Mouse (Mus musculus) midbrain, embryonic 13.5 days (tissue): ENCODE measurements around the gene Il18bp. TPM values are rescaled to one million over a fixed set of nuclear protein-coding genes. Genes with fewer than 3 reads are reported as not detected.
"Not testable (repeated sequence)": the region's sequence is repeated elsewhere in the genome, so short reads cannot be mapped to it uniquely, and the experiment has no call there.

ENCODE experiments used
- ATAC-seq: fragments of 200-750 bp; cut with Nextera tagmentation; 2 replicates; pipeline ENCODE4 v1.8.0; 2017; ENCODE audit warnings: mild to moderate bottlenecking, moderate TSS enrichment, moderate library complexity
- H3K27ac ChIP-seq: fragments of 300-500 bp; sonication (generic); 2 replicates; pipeline ENCODE4 v1.5.1; 2015; ENCODE audit warnings: inconsistent platforms, mild to moderate bottlenecking, moderate library complexity
- H3K27me3 ChIP-seq: fragments of 300-500 bp; sonication (generic); 2 replicates; pipeline ENCODE4 v1.6.1; 2015; ENCODE audit warnings: mild to moderate bottlenecking, inconsistent platforms
- H3K36me3 ChIP-seq: fragments of 300-500 bp; sonication (generic); 2 replicates; pipeline ENCODE4 v1.6.1; 2015; ENCODE audit warnings: mild to moderate bottlenecking, inconsistent platforms
- H3K4me1 ChIP-seq: fragments of 300-500 bp; sonication (generic); replicated peaks from 2 replicates; pipeline ENCODE4 v1.6.1; 2015; ENCODE audit warnings: inconsistent platforms
- H3K4me2 ChIP-seq: fragments of 300-500 bp; sonication (generic); replicated peaks from 2 replicates; pipeline ENCODE4 v1.6.1; 2015; ENCODE audit warnings: moderate library complexity, mild to moderate bottlenecking, inconsistent platforms
- H3K4me3 ChIP-seq: fragments of 300-500 bp; sonication (generic); replicated peaks from 2 replicates; pipeline ENCODE4 v1.5.1; 2015; ENCODE audit warnings: mild to moderate bottlenecking, inconsistent platforms
- H3K9ac ChIP-seq: fragments of 300-500 bp; sonication (generic); replicated peaks from 2 replicates; pipeline ENCODE4 v1.6.1; 2015; ENCODE audit warnings: mild to moderate bottlenecking, inconsistent platforms
- H3K9me3 ChIP-seq: fragments of 300-500 bp; sonication (generic); 2 replicates; pipeline ENCODE4 v1.6.1; 2016; ENCODE audit warnings: mild to moderate bottlenecking, inconsistent platforms
- WGBS: fragments of 180-500 bp; shearing (Covaris S2); methylation state at CpG from one replicate; pipeline ENCODE4 v1.1.7; 2015; 5-methylcytosine and 5-hydroxymethylcytosine counted together
- polyA plus RNA-seq: library from polyadenylated mRNA; unstranded; fragments of >200 nt; fragmentation: Nextera tagmentation; extraction: Ambion mirVana; gene quantifications from 2 replicates; pipeline ENCODE4 v1.2.1, GENCODE M21; 2015

Gene Il18bp
- polyA plus RNA-seq = 4.1 and 5.6 TPM in 2 replicates

GRCm38 (mm10) chr7:102018590-102018989, at the start of gene Il18bp:
TSS of gene Il18bp (minus strand) at chr7:102018690.
- Histone ChIP-seq H3K36me3 (peaks cover 96% of the 10 kb centered on the region), H3K4me3 (no peak within 1 kb of the TSS), H3K27ac (no peak within 1 kb of the TSS), H3K9ac (no peak within 1 kb of the TSS), H3K9me3 (no peaks in the 10 kb centered on the region), H3K27me3 (no peaks in the 10 kb centered on the region), H3K4me1 (no peaks in the 10 kb centered on the region), H3K4me2 (no peak within 1 kb of the TSS)
- ATAC-seq = no peak
- WGBS = 92% methylated on average over 3 of the region's 3 CpGs

GRCm38 (mm10) chr7:102066363-102066762, 47.9 kb upstream of the Il18bp start:
- H3K9me3 ChIP-seq = no peaks in the 10 kb centered on the region
- 83% methylated on average over 6 of the region's 6 CpGs for WGBS
- H3K4me1 ChIP-seq = peaks cover 35% of the 10 kb centered on the region
- peak overlapping the region; percentile 81 for H3K4me3 ChIP-seq
- H3K27me3 ChIP-seq = no peaks in the 10 kb centered on the region
- H3K4me2 ChIP-seq = peak overlapping the region; percentile 75
- H3K36me3 ChIP-seq = peaks cover 11% of the 10 kb centered on the region
- ATAC-seq = no peak
- peak overlapping the region; percentile 81; the same call in 1 of the 2 replicates for H3K9ac ChIP-seq
- H3K27ac ChIP-seq = no peak overlapping the region

GRCm38 (mm10) chr7:102065046-102065891, 46.8 kb upstream of the Il18bp start, which contains the start of the genes Rnf121, Xndc1 and Xntrpc:
TSS of gene Rnf121 (minus strand) at chr7:102065469.
TSS of gene Xndc1 (plus strand) at chr7:102065511.
TSS of gene Xntrpc (plus strand) at chr7:102065713.
- whole genome bisulfite sequencing = under 1% methylated on average over 56 of the region's 56 CpGs
- Histone ChIP-seq H3K27me3 (no peaks in the 10 kb centered on the region), H3K4me1 (peaks cover 35% of the 10 kb centered on the region), H3K4me2 (peak within 1 kb of the TSS; percentile 75), H3K9ac (peak within 1 kb of the TSS; percentile 81), H3K9me3 (no peaks in the 10 kb centered on the region), H3K36me3 (0 out of 2 replicates have a peak, but pooled peaks cover 3% of the 10 kb centered on the region), H3K4me3 (peak within 1 kb of the TSS; percentile 81), H3K27ac (peak within 1 kb of the TSS; percentile 80)
- peak; percentile 100 for ATAC-seq

DNA sequence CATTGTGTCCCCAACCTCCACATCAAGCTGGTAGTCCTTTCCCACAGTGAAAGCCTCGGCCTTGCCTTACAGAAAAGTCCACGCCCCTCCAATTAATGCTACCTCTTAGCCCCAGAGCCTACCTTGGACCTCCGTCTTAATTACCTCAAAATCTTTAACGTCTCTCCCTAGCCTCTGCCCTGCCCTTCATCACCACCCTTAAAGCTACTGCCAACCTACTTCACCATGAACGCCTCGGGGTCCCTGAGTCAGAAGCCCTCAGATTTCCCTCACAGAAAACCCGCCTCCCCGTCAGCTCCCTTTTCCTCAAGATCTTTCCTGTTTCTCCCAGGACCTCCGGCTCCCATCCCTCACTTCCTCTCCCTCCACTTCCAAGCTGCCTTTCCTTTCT, 46.2 kb upstream of the Il18bp start:
- Histone ChIP-seq H3K27ac (peak overlapping the region; percentile 80), H3K4me2 (peak overlapping the region; percentile 75), H3K9ac (peak overlapping the region; percentile 81), H3K9me3 (no peaks in the 10 kb centered on the region), H3K36me3 (peaks cover 1% of the 10 kb centered on the region; the same call in 1 of the 2 replicates), H3K4me3 (peak overlapping the region; percentile 81), H3K27me3 (no peaks in the 10 kb centered on the region), H3K4me1 (peaks cover 35% of the 10 kb centered on the region)
- ATAC-seq = peak; percentile 59
- 2% methylated on average over 9 of the region's 9 CpGs for WGBS

- Histone ChIP-seq H3K27me3 (no peaks in the 10 kb centered on the region), H3K4me2 (peak overlapping the region; percentile 75), H3K9me3 (no peaks in the 10 kb centered on the region), H3K4me3 (peak overlapping the region; percentile 81), H3K9ac (peak overlapping the region; percentile 81; the same call in 1 of the 2 replicates), H3K27ac (no peak overlapping the region), H3K36me3 (peaks cover 9% of the 10 kb centered on the region; the same call in 1 of the 2 replicates), H3K4me1 (peaks cover 35% of the 10 kb centered on the region)
- no peak for ATAC-seq
- WGBS = 90% methylated on average over 9 of the region's 9 CpGs
Observed at GRCm38 (mm10) chr7:102063891-102064290, 45.4 kb upstream of the Il18bp start.

- H3K9me3 ChIP-seq = no peaks in the 10 kb centered on the region
- no peak for ATAC-seq
- no peak overlapping the region for H3K9ac ChIP-seq
- H3K4me1 ChIP-seq = peaks cover 35% of the 10 kb centered on the region
- no peak overlapping the region for H3K4me2 ChIP-seq
- H3K27me3 ChIP-seq = no peaks in the 10 kb centered on the region
- WGBS = 100% methylated on average over 1 of the region's 1 CpGs
- H3K27ac ChIP-seq = no peak overlapping the region
- no peak overlapping the region for H3K4me3 ChIP-seq
- H3K36me3 ChIP-seq = peaks cover 17% of the 10 kb centered on the region; the same call in 1 of the 2 replicates
Observed at GRCm38 (mm10) chr7:102062203-102062602, 43.7 kb upstream of the Il18bp start.

- H3K9ac ChIP-seq = no peak overlapping the region
- H3K27ac ChIP-seq = no peak overlapping the region
- H3K27me3 ChIP-seq = no peaks in the 10 kb centered on the region
- ATAC-seq = no peak
- WGBS = 95% methylated on average over 3 of the region's 3 CpGs
- no peak overlapping the region for H3K4me2 ChIP-seq
- no peak overlapping the region for H3K4me3 ChIP-seq
- H3K4me1 ChIP-seq = peaks cover 31% of the 10 kb centered on the region
- peaks cover 25% of the 10 kb centered on the region; the same call in 1 of the 2 replicates for H3K36me3 ChIP-seq
- H3K9me3 ChIP-seq = no peaks in the 10 kb centered on the region
Observed at GRCm38 (mm10) chr7:102061353-102061752, 42.9 kb upstream of the Il18bp start.

GRCm38 (mm10) chr7:102048524-102048923, 30.0 kb upstream of the Il18bp start:
- not testable (repeated sequence) for H3K4me1 ChIP-seq, H3K4me2 ChIP-seq, H3K27me3 ChIP-seq, ATAC-seq, H3K9me3 ChIP-seq, H3K9ac ChIP-seq, H3K27ac ChIP-seq, H3K4me3 ChIP-seq
- H3K36me3 ChIP-seq = peaks cover 10% of the 10 kb centered on the region

DNA sequence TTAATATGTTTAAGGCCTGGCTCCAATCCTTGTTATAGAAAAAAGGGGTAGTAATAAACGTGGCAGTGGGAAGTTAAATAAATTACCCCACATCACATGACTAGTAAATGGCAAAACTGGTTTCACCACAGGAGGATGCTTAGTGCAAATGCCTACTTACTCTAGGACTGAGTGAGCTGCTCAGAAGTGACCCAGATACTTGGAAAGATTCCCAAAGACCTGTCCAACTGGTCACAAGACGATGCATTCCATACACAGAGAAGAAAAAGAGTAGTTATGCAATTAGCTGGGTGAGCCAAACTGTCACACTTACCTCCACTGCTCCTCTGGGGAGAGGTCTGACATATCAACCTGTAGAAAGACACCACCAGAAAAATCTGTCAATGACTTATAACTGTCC, 23.8 kb upstream of the Il18bp start:
- H3K4me2 ChIP-seq = no peak overlapping the region
- H3K4me3 ChIP-seq = no peak overlapping the region
- no peaks in the 10 kb centered on the region for H3K4me1 ChIP-seq
- no peaks in the 10 kb centered on the region for H3K9me3 ChIP-seq
- H3K27ac ChIP-seq = no peak overlapping the region
- no peak overlapping the region for H3K9ac ChIP-seq
- WGBS = 94% methylated on average over 2 of the region's 2 CpGs
- H3K36me3 ChIP-seq = peaks cover 42% of the 10 kb centered on the region
- ATAC-seq = no peak
- H3K27me3 ChIP-seq = no peaks in the 10 kb centered on the region

- H3K4me2 ChIP-seq = no peak overlapping the region
- no peak overlapping the region for H3K9ac ChIP-seq
- H3K27me3 ChIP-seq = no peaks in the 10 kb centered on the region
- no peak overlapping the region for H3K27ac ChIP-seq
- 93% methylated on average over 3 of the region's 3 CpGs for WGBS
- no peaks in the 10 kb centered on the region for H3K4me1 ChIP-seq
- peaks cover 90% of the 10 kb centered on the region for H3K36me3 ChIP-seq
- no peak overlapping the region for H3K4me3 ChIP-seq
- H3K9me3 ChIP-seq = no peaks in the 10 kb centered on the region
- ATAC-seq = no peak
Observed at GRCm38 (mm10) chr7:102037318-102037717, 18.8 kb upstream of the Il18bp start.

- no peaks in the 10 kb centered on the region for H3K4me1 ChIP-seq
- H3K9ac ChIP-seq = no peak overlapping the region
- WGBS = 100% methylated on average over 2 of the region's 2 CpGs
- H3K9me3 ChIP-seq = no peaks in the 10 kb centered on the region
- no peaks in the 10 kb centered on the region for H3K27me3 ChIP-seq
- H3K36me3 ChIP-seq = peaks cover 97% of the 10 kb centered on the region
- H3K4me3 ChIP-seq = no peak overlapping the region
- H3K27ac ChIP-seq = no peak overlapping the region
- ATAC-seq = no peak
- H3K4me2 ChIP-seq = no peak overlapping the region
Observed at GRCm38 (mm10) chr7:102035534-102035933, 17.0 kb upstream of the Il18bp start.

- no peak for ATAC-seq
- Histone ChIP-seq H3K9me3 (no peaks in the 10 kb centered on the region), H3K4me1 (no peaks in the 10 kb centered on the region), H3K4me3 (no peak overlapping the region), H3K9ac (no peak overlapping the region), H3K4me2 (no peak overlapping the region), H3K36me3 (peaks cover 92% of the 10 kb centered on the region), H3K27ac (no peak overlapping the region), H3K27me3 (no peaks in the 10 kb centered on the region)
- 88% methylated on average over 1 of the region's 1 CpGs for WGBS
Observed at GRCm38 (mm10) chr7:102034904-102035303, 16.4 kb upstream of the Il18bp start.
